Mouse (Mus musculus) activated CD4-positive, CD25-positive, alpha-beta regulatory T cell, adult 9 weeks (primary cell): ENCODE measurements around the gene Naip1. TPM values are rescaled to one million over a fixed set of nuclear protein-coding genes. Genes with fewer than 3 reads are reported as not detected.

Source experiments
- polyA plus RNA-seq: library from polyadenylated mRNA; unstranded; fragments of 100-300 nt; shearing (Covaris generic); gene quantifications from one replicate; pipeline ENCODE4 v1.2.1, GENCODE M21; 2017

Gene Naip1
- not detected for polyA plus RNA-seq

GRCm38 (mm10) chr13:100452415-100453127, at the start of gene Naip1:
Gene Naip1 (minus strand): TSS chr13:100452869.

GRCm38 (mm10) chr13:100492061-100492787, 39.6 kb upstream of the Naip1 start, which contains the start of gene Gtf2h2:
Gene Gtf2h2 (minus strand): TSS chr13:100492579.

Other genes with a start within 250 kb of the Naip1 start
- gene Naip5, start 206.5 kb downstream of the Naip1 start, polyA plus RNA-seq = 15.5 TPM
- 6.6 TPM for gene Naip6, start 135.2 kb downstream of the Naip1 start, polyA plus RNA-seq
- 60.9 TPM for gene Gtf2h2, start 39.7 kb upstream of the Naip1 start, polyA plus RNA-seq
- gene Ocln, start 99.8 kb upstream of the Naip1 start, polyA plus RNA-seq = 0.61 TPM
- gene Marveld2, start 164.1 kb upstream of the Naip1 start, polyA plus RNA-seq = 9.4 TPM
- 132 TPM for gene Ak6, start 198.1 kb upstream of the Naip1 start, polyA plus RNA-seq
- gene Rad17, start 198.2 kb upstream of the Naip1 start, polyA plus RNA-seq = 29.2 TPM
- gene Taf9, start 198.7 kb upstream of the Naip1 start, polyA plus RNA-seq = 2.6 TPM
- 22.6 TPM for gene Ccdc125, start 216.8 kb upstream of the Naip1 start, polyA plus RNA-seq